12 mouse cellular contexts compared by ENCODE assay signal in genomic region chr5:111725195-111725920, GRCm38 (mm10). TPM values are rescaled to one million over a fixed set of nuclear protein-coding genes. Genes with fewer than 3 reads are reported as not detected.
A peak's percentile ranks its signal among the peaks of the same experiment; 100 is the strongest.
DNase-seq lines count a peak whose midpoint lies in the region; ATAC-seq lines count a peak whose summit lies in the region.
"Had no signal": no experiment of that assay in that cellular context is flagged by ENCODE, and none has a peak within 500 bp of the region (broad histone marks: within the 10 kb centered on the region; RNA-seq: fewer than 3 reads in every experiment).

No protein-coding gene starts in this region.

- no peak overlapping the region for H3K27ac ChIP-seq in kidney, embryonic 14.5 days (ENCODE audit: low read depth, low read length)
- peak overlapping the region; percentile 92 for H3K27ac ChIP-seq in forebrain, embryonic 12.5 days
- peak overlapping the region; percentile 86 for H3K27ac ChIP-seq in hindbrain, embryonic 13.5 days
- H3K27ac ChIP-seq in midbrain, embryonic 13.5 days = peak overlapping the region; percentile 87
- H3K27ac ChIP-seq: lung, embryonic 15.5 days had no signal

- peaks cover 6% of the 10 kb centered on the region; the same call in 1 of the 2 replicates for H3K4me1 ChIP-seq in kidney, embryonic 14.5 days (ENCODE audit: control insufficient read depth, insufficient read depth, low read length)
- H3K4me1 ChIP-seq in forebrain, embryonic 12.5 days = peaks cover 45% of the 10 kb centered on the region
- peaks cover 34% of the 10 kb centered on the region for H3K4me1 ChIP-seq in hindbrain, embryonic 13.5 days (replicated peaks)
- peaks cover 46% of the 10 kb centered on the region for H3K4me1 ChIP-seq in midbrain, embryonic 13.5 days (replicated peaks)

- no peak overlapping the region for H3K4me3 ChIP-seq in kidney, embryonic 14.5 days (ENCODE audit: low read length)
- no peak overlapping the region for H3K4me3 ChIP-seq in forebrain, embryonic 12.5 days (replicated peaks)
- H3K4me3 ChIP-seq in hindbrain, embryonic 13.5 days = no peak overlapping the region; the same call in 1 of the 2 replicates
- H3K4me3 ChIP-seq in midbrain, embryonic 13.5 days (replicated peaks) = no peak overlapping the region
- H3K4me3 ChIP-seq: lung, embryonic 15.5 days had no signal

- DNase-seq in kidney, adult 11 months = peak; percentile 14
- no peak for DNase-seq in layer of hippocampus, adult 9-10 months (ENCODE audit: low spot score)
- DNase-seq in spleen, postnatal 36 days (ENCODE audit: low spot score in 2 of 2) = no peak
- no peak for DNase-seq in layer of hippocampus, adult 18-20 months (ENCODE audit: low spot score in 2 of 2)
- DNase-seq: gastrocnemius, postnatal 25 days had no signal

- peaks cover 8% of the 10 kb centered on the region; the same call in 1 of the 2 replicates for H3K27me3 ChIP-seq in kidney, embryonic 14.5 days (ENCODE audit: control insufficient read depth, insufficient read depth, low read length)
- H3K27me3 ChIP-seq in forebrain, embryonic 12.5 days = peaks cover 11% of the 10 kb centered on the region; the same call in 1 of the 2 replicates
- H3K27me3 ChIP-seq in hindbrain, embryonic 13.5 days = 0 out of 2 replicates have a peak, but pooled peaks cover 3% of the 10 kb centered on the region
- no peaks in the 10 kb centered on the region for H3K27me3 ChIP-seq in midbrain, embryonic 13.5 days
- H3K27me3 ChIP-seq: lung, embryonic 15.5 days had no signal

- H3K9ac ChIP-seq in kidney, embryonic 14.5 days (ENCODE audit: low read depth, low read length) = no peak overlapping the region
- H3K9ac ChIP-seq in forebrain, embryonic 12.5 days = peak overlapping the region; percentile 8; the same call in 1 of the 2 replicates
- peak overlapping the region; percentile 53 for H3K9ac ChIP-seq in hindbrain, embryonic 13.5 days
- peak overlapping the region; percentile 32; the same call in 1 of the 2 replicates for H3K9ac ChIP-seq in midbrain, embryonic 13.5 days (replicated peaks)
- H3K9ac ChIP-seq: lung, embryonic 15.5 days had no signal

- WGBS in kidney, embryonic 14.5 days = 23% methylated on average over 22 of the region's 22 CpGs
- WGBS in forebrain, embryonic 12.5 days = 37% methylated on average over 22 of the region's 22 CpGs
- WGBS in hindbrain, embryonic 13.5 days = 20% methylated on average over 22 of the region's 22 CpGs
- 41% methylated on average over 22 of the region's 22 CpGs for WGBS in midbrain, embryonic 13.5 days

- H3K36me3 ChIP-seq in kidney, embryonic 14.5 days (ENCODE audit: control insufficient read depth, insufficient read depth, low read length) = no peaks in the 10 kb centered on the region
- no peaks in the 10 kb centered on the region for H3K36me3 ChIP-seq in forebrain, embryonic 12.5 days (replicated peaks)
- H3K36me3 ChIP-seq in hindbrain, embryonic 13.5 days = no peaks in the 10 kb centered on the region
- no peaks in the 10 kb centered on the region for H3K36me3 ChIP-seq in midbrain, embryonic 13.5 days
- H3K36me3 ChIP-seq: lung, embryonic 15.5 days had no signal

- ATAC-seq in kidney, embryonic 14.5 days (ENCODE audit: low FRiP score, low TSS enrichment) = no peak
- ATAC-seq in forebrain, embryonic 12.5 days (ENCODE audit: low FRiP score) = peak; percentile 68
- peak; percentile 77 for ATAC-seq in hindbrain, embryonic 13.5 days (ENCODE audit: low FRiP score)
- ATAC-seq in midbrain, embryonic 13.5 days = peak; percentile 51

- peaks cover 3% of the 10 kb centered on the region; the same call in 1 of the 2 replicates for H3K9me3 ChIP-seq in kidney, embryonic 14.5 days (ENCODE audit: control insufficient read depth, low read length)
- peaks cover 5% of the 10 kb centered on the region; the same call in 1 of the 2 replicates for H3K9me3 ChIP-seq in forebrain, embryonic 12.5 days
- H3K9me3 ChIP-seq in hindbrain, embryonic 13.5 days = no peaks in the 10 kb centered on the region; the same call in 1 of the 2 replicates
- H3K9me3 ChIP-seq in midbrain, embryonic 13.5 days = no peaks in the 10 kb centered on the region
- H3K9me3 ChIP-seq: lung, embryonic 15.5 days had no signal

- H3K4me2 ChIP-seq in kidney, embryonic 14.5 days (replicated peaks; ENCODE audit: low read depth, low read length) = no peak overlapping the region; the same call in 1 of the 2 replicates
- peak overlapping the region; percentile 32 for H3K4me2 ChIP-seq in forebrain, embryonic 12.5 days
- H3K4me2 ChIP-seq in hindbrain, embryonic 13.5 days = peak overlapping the region; percentile 34
- H3K4me2 ChIP-seq in midbrain, embryonic 13.5 days (replicated peaks) = peak overlapping the region; percentile 34
- H3K4me2 ChIP-seq: lung, embryonic 15.5 days had no signal

RNA-seq across cellular contexts. Expression of gene Gm26897, which starts 8.4 kb away (rescaled TPM):
- polyA plus RNA-seq in kidney, embryonic 14.5 days (2014; fragmentation: Nextera tagmentation; extraction: Ambion mirVana) = not detected in 2 replicates
- not detected in 2 replicates for polyA plus RNA-seq in forebrain, embryonic 12.5 days (2016; fragmentation: Nextera tagmentation; extraction: Ambion mirVana)
- polyA plus RNA-seq in hindbrain, embryonic 13.5 days (2015; fragmentation: Nextera tagmentation; extraction: Ambion mirVana) = not detected in 2 replicates
- not detected in 2 replicates for polyA plus RNA-seq in midbrain, embryonic 13.5 days (2015; fragmentation: Nextera tagmentation; extraction: Ambion mirVana)
- total RNA-seq in layer of hippocampus, adult 18-20 months (2021) = not detected
- total RNA-seq: gastrocnemius, postnatal 25 days had no signal
- polyA plus RNA-seq: cerebellum, adult 2 months; lung, embryonic 15.5 days; small intestine, adult 2 months had no signal
